Mouse (Mus musculus) intestine, embryonic 15.5 days (tissue): Measurements from ENCODE around the gene Bmpr1b. TPM values are rescaled to one million over a fixed set of nuclear protein-coding genes. Genes with fewer than 3 reads are reported as not detected.

ENCODE experiments used
- ATAC-seq: fragments of 200-750 bp; cut with Nextera tagmentation; 2 replicates; pipeline ENCODE4 v1.8.0; 2017; ENCODE audit warnings: moderate TSS enrichment, moderate library complexity
- H3K27ac ChIP-seq: fragments of 300-500 bp; sonication (generic); 2 replicates; pipeline ENCODE4 v1.5.1; 2015; ENCODE audit warnings: mild to moderate bottlenecking, inconsistent platforms
- H3K27me3 ChIP-seq: fragments of 300-500 bp; sonication (generic); replicated peaks from 2 replicates; pipeline ENCODE4 v1.6.1; 2015; ENCODE audit warnings: inconsistent platforms
- H3K36me3 ChIP-seq: fragments of 300-500 bp; sonication (generic); 2 replicates; pipeline ENCODE4 v1.6.1; 2015; ENCODE audit warnings: inconsistent platforms
- H3K4me1 ChIP-seq: fragments of 300-500 bp; sonication (generic); replicated peaks from 2 replicates; pipeline ENCODE4 v1.6.1; 2015; ENCODE audit warnings: inconsistent platforms
- H3K4me2 ChIP-seq: fragments of 300-500 bp; sonication (generic); replicated peaks from 2 replicates; pipeline ENCODE4 v1.6.1; 2015; ENCODE audit warnings: mild to moderate bottlenecking, inconsistent platforms
- H3K4me3 ChIP-seq: fragments of 300-500 bp; sonication (generic); replicated peaks from 2 replicates; pipeline ENCODE4 v1.5.1; 2015; ENCODE audit warnings: inconsistent platforms
- H3K9ac ChIP-seq: fragments of 300-500 bp; sonication (generic); 2 replicates; pipeline ENCODE4 v1.6.1; 2015; ENCODE audit warnings: inconsistent platforms
- H3K9me3 ChIP-seq: fragments of 300-500 bp; sonication (generic); 2 replicates; pipeline ENCODE4 v1.6.1; 2016; ENCODE audit warnings: inconsistent platforms
- WGBS: fragments of 180-500 bp; shearing (Covaris S2); methylation state at CpG from one replicate; pipeline ENCODE4 v1.1.7; 2015; 5-methylcytosine and 5-hydroxymethylcytosine counted together
- polyA plus RNA-seq: library from polyadenylated mRNA; unstranded; fragments of >200 nt; fragmentation: Nextera tagmentation; extraction: Ambion mirVana; gene quantifications from 2 replicates; pipeline ENCODE4 v1.2.1, GENCODE M21; 2015

Gene Bmpr1b
- polyA plus RNA-seq, 1 experiment from 2014 or later, result 1.3 TPM

GRCm38 (mm10) chr3:142061267-142061666, 108.0 kb downstream of the Bmpr1b start:
- H3K36me3 ChIP-seq, result no peaks in the 10 kb centered on the region
- ATAC-seq, result no peak
- no peak overlapping the region for H3K9ac ChIP-seq
- no peaks in the 10 kb centered on the region for H3K9me3 ChIP-seq
- H3K4me1 ChIP-seq, result 0 out of 2 replicates have a peak, but pooled peaks cover 2% of the 10 kb centered on the region
- H3K4me2 ChIP-seq, result no peak overlapping the region
- 91% methylated on average over 5 of the region's 5 CpGs for whole genome bisulfite sequencing
- H3K27ac ChIP-seq, result no peak overlapping the region
- no peaks in the 10 kb centered on the region for H3K27me3 ChIP-seq
- no peak overlapping the region for H3K4me3 ChIP-seq

- 0 out of 2 replicates have a peak, but pooled peaks cover 2% of the 10 kb centered on the region for H3K4me1 ChIP-seq
- 44% methylated on average over 3 of the region's 3 CpGs for WGBS
- no peak for ATAC-seq
- H3K4me2 ChIP-seq, result no peak overlapping the region
- no peak overlapping the region for H3K27ac ChIP-seq
- no peaks in the 10 kb centered on the region for H3K36me3 ChIP-seq
- H3K27me3 ChIP-seq, result no peaks in the 10 kb centered on the region
- H3K9ac ChIP-seq, result no peak overlapping the region
- no peak overlapping the region for H3K4me3 ChIP-seq
- H3K9me3 ChIP-seq, result no peaks in the 10 kb centered on the region
Observed at GRCm38 (mm10) chr3:142059890-142060289, 109.3 kb downstream of the Bmpr1b start.

GRCm38 (mm10) chr3:142050681-142051080, 118.5 kb downstream of the Bmpr1b start:
- Histone ChIP-seq H3K9me3 (no peaks in the 10 kb centered on the region), H3K36me3 (no peaks in the 10 kb centered on the region), H3K27me3 (no peaks in the 10 kb centered on the region), H3K4me3 (no peak overlapping the region), H3K4me2 (no peak overlapping the region), H3K9ac (no peak overlapping the region), H3K4me1 (no peaks in the 10 kb centered on the region), H3K27ac (no peak overlapping the region)
- 94% methylated on average over 2 of the region's 2 CpGs for WGBS
- no peak for ATAC-seq

- Histone ChIP-seq H3K4me3 (no peak overlapping the region), H3K27ac (no peak overlapping the region), H3K4me2 (no peak overlapping the region), H3K4me1 (no peaks in the 10 kb centered on the region), H3K27me3 (no peaks in the 10 kb centered on the region), H3K9me3 (no peaks in the 10 kb centered on the region), H3K9ac (no peak overlapping the region), H3K36me3 (no peaks in the 10 kb centered on the region)
- 71% methylated on average over 3 of the region's 3 CpGs for whole genome bisulfite sequencing
- no peak for ATAC-seq
Observed at GRCm38 (mm10) chr3:142049610-142050009, 119.6 kb downstream of the Bmpr1b start.

- 66% methylated on average over 5 of the region's 5 CpGs for WGBS
- Histone ChIP-seq H3K4me3 (no peak overlapping the region), H3K4me2 (no peak overlapping the region), H3K9ac (no peak overlapping the region), H3K27ac (no peak overlapping the region), H3K4me1 (no peaks in the 10 kb centered on the region), H3K9me3 (no peaks in the 10 kb centered on the region), H3K27me3 (no peaks in the 10 kb centered on the region), H3K36me3 (no peaks in the 10 kb centered on the region)
- ATAC-seq, result no peak
Observed at GRCm38 (mm10) chr3:142049093-142049492, 120.1 kb downstream of the Bmpr1b start.

GRCm38 (mm10) chr3:142048493-142048892, 120.7 kb downstream of the Bmpr1b start:
- Histone ChIP-seq H3K27me3 (no peaks in the 10 kb centered on the region), H3K36me3 (no peaks in the 10 kb centered on the region), H3K4me1 (no peaks in the 10 kb centered on the region), H3K4me2 (no peak overlapping the region), H3K9me3 (no peaks in the 10 kb centered on the region), H3K4me3 (no peak overlapping the region), H3K9ac (no peak overlapping the region), H3K27ac (no peak overlapping the region)
- 62% methylated on average over 6 of the region's 6 CpGs for WGBS
- ATAC-seq, result no peak

GRCm38 (mm10) chr3:142043463-142043862, 125.8 kb downstream of the Bmpr1b start:
- H3K9ac ChIP-seq, result no peak overlapping the region
- no peaks in the 10 kb centered on the region for H3K4me1 ChIP-seq
- 30% methylated on average over 2 of the region's 2 CpGs for WGBS
- H3K27me3 ChIP-seq, result no peaks in the 10 kb centered on the region
- H3K27ac ChIP-seq, result no peak overlapping the region
- no peaks in the 10 kb centered on the region for H3K9me3 ChIP-seq
- no peaks in the 10 kb centered on the region for H3K36me3 ChIP-seq
- ATAC-seq, result no peak
- no peak overlapping the region for H3K4me2 ChIP-seq
- no peak overlapping the region for H3K4me3 ChIP-seq

- Histone ChIP-seq H3K9me3 (no peaks in the 10 kb centered on the region), H3K9ac (no peak overlapping the region), H3K27ac (no peak overlapping the region), H3K4me2 (no peak overlapping the region), H3K4me3 (no peak overlapping the region), H3K27me3 (no peaks in the 10 kb centered on the region), H3K4me1 (no peaks in the 10 kb centered on the region), H3K36me3 (no peaks in the 10 kb centered on the region)
- no peak for ATAC-seq
- 67% methylated on average over 5 of the region's 5 CpGs for WGBS
Observed at GRCm38 (mm10) chr3:142043006-142043405, 126.2 kb downstream of the Bmpr1b start.

GRCm38 (mm10) chr3:142040345-142040744, 128.9 kb downstream of the Bmpr1b start:
- WGBS, result 94% methylated on average over 5 of the region's 5 CpGs
- H3K4me2 ChIP-seq, result no peak overlapping the region
- no peaks in the 10 kb centered on the region for H3K9me3 ChIP-seq
- no peaks in the 10 kb centered on the region for H3K4me1 ChIP-seq
- H3K36me3 ChIP-seq, result no peaks in the 10 kb centered on the region
- H3K9ac ChIP-seq, result no peak overlapping the region
- H3K27me3 ChIP-seq, result no peaks in the 10 kb centered on the region
- no peak for ATAC-seq
- no peak overlapping the region for H3K27ac ChIP-seq
- H3K4me3 ChIP-seq, result no peak overlapping the region

GRCm38 (mm10) chr3:142034160-142034559, 135.1 kb downstream of the Bmpr1b start:
- no peaks in the 10 kb centered on the region for H3K4me1 ChIP-seq
- H3K4me2 ChIP-seq, result no peak overlapping the region
- WGBS, result 75% methylated on average over 4 of the region's 4 CpGs
- no peak overlapping the region for H3K9ac ChIP-seq
- no peak overlapping the region for H3K27ac ChIP-seq
- no peaks in the 10 kb centered on the region for H3K27me3 ChIP-seq
- ATAC-seq, result no peak
- no peak overlapping the region for H3K4me3 ChIP-seq
- no peaks in the 10 kb centered on the region for H3K36me3 ChIP-seq
- H3K9me3 ChIP-seq, result no peaks in the 10 kb centered on the region

GRCm38 (mm10) chr3:142019716-142020115, 149.5 kb downstream of the Bmpr1b start:
- H3K4me1 ChIP-seq, result no peaks in the 10 kb centered on the region
- no peak overlapping the region for H3K4me3 ChIP-seq
- no peaks in the 10 kb centered on the region for H3K27me3 ChIP-seq
- no peaks in the 10 kb centered on the region for H3K9me3 ChIP-seq
- 88% methylated on average over 7 of the region's 7 CpGs for WGBS
- no peak for ATAC-seq
- no peak overlapping the region for H3K27ac ChIP-seq
- no peaks in the 10 kb centered on the region for H3K36me3 ChIP-seq
- H3K9ac ChIP-seq, result no peak overlapping the region
- no peak overlapping the region for H3K4me2 ChIP-seq

GRCm38 (mm10) chr3:141984548-141984947, 184.7 kb downstream of the Bmpr1b start:
- H3K36me3 ChIP-seq, result no peaks in the 10 kb centered on the region
- no peaks in the 10 kb centered on the region for H3K9me3 ChIP-seq
- H3K9ac ChIP-seq, result no peak overlapping the region
- ATAC-seq, result no peak
- no peak overlapping the region for H3K27ac ChIP-seq
- H3K4me3 ChIP-seq, result no peak overlapping the region
- no peaks in the 10 kb centered on the region for H3K27me3 ChIP-seq
- WGBS, result 76% methylated on average over 7 of the region's 7 CpGs
- H3K4me1 ChIP-seq, result no peaks in the 10 kb centered on the region
- H3K4me2 ChIP-seq, result no peak overlapping the region

GRCm38 (mm10) chr3:141981613-141982432, 187.4 kb downstream of the Bmpr1b start:
- no peak overlapping the region for H3K27ac ChIP-seq
- H3K36me3 ChIP-seq, result no peaks in the 10 kb centered on the region
- no peak overlapping the region for H3K9ac ChIP-seq
- 0 out of 2 replicates have a peak, but pooled peaks cover 3% of the 10 kb centered on the region for H3K4me1 ChIP-seq
- WGBS, result 83% methylated on average over 24 of the region's 24 CpGs
- no peaks in the 10 kb centered on the region for H3K27me3 ChIP-seq
- H3K4me3 ChIP-seq, result no peak overlapping the region
- H3K4me2 ChIP-seq, result no peak overlapping the region
- H3K9me3 ChIP-seq, result no peaks in the 10 kb centered on the region
- no peak for ATAC-seq
